Mouse (Mus musculus) intestine, embryonic 14.5 days (tissue): ENCODE data around the gene Chrm5. TPM values are rescaled to one million over a fixed set of nuclear protein-coding genes. Genes with fewer than 3 reads are reported as not detected.
"Not testable (repeated sequence)": the region's sequence is repeated elsewhere in the genome, so short reads cannot be mapped to it uniquely, and the experiment has no call there.

ENCODE experiments used
- ATAC-seq: fragments of 200-750 bp; cut with Nextera tagmentation; replicated peaks from 2 replicates; pipeline ENCODE4 v1.8.0; 2017; ENCODE audit warnings: low read depth, moderate number of reproducible peaks, moderate TSS enrichment, moderate library complexity; ENCODE audit not compliant: low FRiP score, low TSS enrichment
- DNase-seq: peaks from one replicate; pipeline ENCODE4 v3.0.0-alpha.2; 2018; ENCODE audit warnings: low spot score
- H3K27ac ChIP-seq: fragments of 300-500 bp; sonication (generic); 2 replicates; pipeline ENCODE4 v1.5.1; 2014; ENCODE audit warnings: low read depth, mild to moderate bottlenecking, control low read depth
- H3K27me3 ChIP-seq: fragments of 300-500 bp; sonication (generic); replicated peaks from 2 replicates; pipeline ENCODE4 v1.6.1; 2014; ENCODE audit warnings: low read length, control low read depth; ENCODE audit not compliant: control insufficient read depth, insufficient read depth
- H3K36me3 ChIP-seq: fragments of 300-500 bp; sonication (generic); 2 replicates; pipeline ENCODE4 v1.6.1; 2014; ENCODE audit warnings: low read length, control low read depth; ENCODE audit not compliant: control insufficient read depth, insufficient read depth
- H3K4me1 ChIP-seq: fragments of 300-500 bp; sonication (generic); replicated peaks from 2 replicates; pipeline ENCODE4 v1.6.1; 2014; ENCODE audit warnings: low read length, control low read depth, mixed read lengths; ENCODE audit not compliant: control insufficient read depth, insufficient read depth
- H3K4me2 ChIP-seq: fragments of 300-500 bp; sonication (generic); 2 replicates; pipeline ENCODE4 v1.6.1; 2014; ENCODE audit warnings: low read length
- H3K4me3 ChIP-seq: fragments of 300-500 bp; sonication (generic); 2 replicates; pipeline ENCODE4 v1.5.1; 2014; ENCODE audit warnings: low read depth, low read length, control low read depth, mixed read lengths
- H3K9ac ChIP-seq: fragments of 300-500 bp; sonication (generic); 2 replicates; pipeline ENCODE4 v1.6.1; 2014; ENCODE audit warnings: mild to moderate bottlenecking, low read length
- H3K9me3 ChIP-seq: fragments of 300-500 bp; sonication (generic); 2 replicates; pipeline ENCODE4 v1.6.1; 2016; ENCODE audit warnings: low read length, control low read depth; ENCODE audit not compliant: control insufficient read depth
- WGBS: fragments of 180-500 bp; shearing (Covaris S2); extraction: QIAGEN DNeasy Blood & Tissue Kit; methylation state at CpG from one replicate; pipeline ENCODE4 v1.1.7; 2014; 5-methylcytosine and 5-hydroxymethylcytosine counted together
- polyA plus RNA-seq: library from polyadenylated mRNA; unstranded; fragments of >200 nt; fragmentation: Nextera tagmentation; extraction: Ambion mirVana; gene quantifications from 2 replicates; pipeline ENCODE4 v1.2.1, GENCODE M21; 2014

The Chrm5 gene
- polyA plus RNA-seq, 1 experiment from 2014 or later: not detected

GRCm38 (mm10) chr2:112448510-112449059 is 32.0 kb downstream of the Chrm5 start:
- no peak for DNase-seq
- H3K36me3 ChIP-seq: no peaks in the 10 kb centered on the region
- no peak overlapping the region for H3K4me2 ChIP-seq
- no peaks in the 10 kb centered on the region for H3K27me3 ChIP-seq
- H3K27ac ChIP-seq: no peak overlapping the region
- H3K4me3 ChIP-seq: no peak overlapping the region
- H3K4me1 ChIP-seq: no peaks in the 10 kb centered on the region
- no peaks in the 10 kb centered on the region for H3K9me3 ChIP-seq
- no peak overlapping the region for H3K9ac ChIP-seq
- ATAC-seq: no peak

GRCm38 (mm10) chr2:112448046-112448445 is 32.5 kb downstream of the Chrm5 start:
- H3K36me3 ChIP-seq, H3K9ac ChIP-seq, H3K27ac ChIP-seq, H3K9me3 ChIP-seq, H3K4me3 ChIP-seq, ATAC-seq, H3K4me1 ChIP-seq, H3K4me2 ChIP-seq, DNase-seq, H3K27me3 ChIP-seq: not testable (repeated sequence)
- WGBS: 68% methylated on average over 4 of the region's 4 CpGs

- H3K4me2 ChIP-seq: no peak overlapping the region
- H3K9ac ChIP-seq: no peak overlapping the region
- no peak for ATAC-seq
- H3K4me1 ChIP-seq: no peaks in the 10 kb centered on the region
- H3K4me3 ChIP-seq: no peak overlapping the region
- no peak for DNase-seq
- H3K9me3 ChIP-seq: no peaks in the 10 kb centered on the region
- H3K36me3 ChIP-seq: no peaks in the 10 kb centered on the region
- H3K27ac ChIP-seq: no peak overlapping the region
- H3K27me3 ChIP-seq: no peaks in the 10 kb centered on the region
Measured at GRCm38 (mm10) chr2:112445511-112445910, 35.1 kb downstream of the Chrm5 start.

- H3K27me3 ChIP-seq: no peaks in the 10 kb centered on the region
- ATAC-seq: no peak
- WGBS: 61% methylated on average over 2 of the region's 2 CpGs
- no peak overlapping the region for H3K4me3 ChIP-seq
- no peaks in the 10 kb centered on the region for H3K4me1 ChIP-seq
- H3K27ac ChIP-seq: no peak overlapping the region
- H3K9ac ChIP-seq: no peak overlapping the region
- DNase-seq: no peak
- H3K4me2 ChIP-seq: no peak overlapping the region
- H3K9me3 ChIP-seq: no peaks in the 10 kb centered on the region
- no peaks in the 10 kb centered on the region for H3K36me3 ChIP-seq
Measured at GRCm38 (mm10) chr2:112443491-112443890, 37.1 kb downstream of the Chrm5 start.

- Histone ChIP-seq H3K9me3 (no peaks in the 10 kb centered on the region), H3K4me1 (no peaks in the 10 kb centered on the region), H3K9ac (no peak overlapping the region), H3K36me3 (no peaks in the 10 kb centered on the region), H3K27ac (no peak overlapping the region), H3K27me3 (no peaks in the 10 kb centered on the region), H3K4me3 (no peak overlapping the region), H3K4me2 (no peak overlapping the region)
- DNase-seq: no peak
- 89% methylated on average over 2 of the region's 2 CpGs for WGBS
- ATAC-seq: no peak
Measured at GRCm38 (mm10) chr2:112437589-112437988, 43.0 kb downstream of the Chrm5 start.

GRCm38 (mm10) chr2:112436292-112436691 is 44.3 kb downstream of the Chrm5 start:
- ATAC-seq: no peak
- 75% methylated on average over 4 of the region's 4 CpGs for WGBS
- Histone ChIP-seq H3K4me3 (no peak overlapping the region), H3K9me3 (no peaks in the 10 kb centered on the region), H3K9ac (no peak overlapping the region), H3K4me1 (no peaks in the 10 kb centered on the region), H3K27ac (no peak overlapping the region), H3K27me3 (no peaks in the 10 kb centered on the region), H3K4me2 (no peak overlapping the region), H3K36me3 (no peaks in the 10 kb centered on the region)
- DNase-seq: no peak

GRCm38 (mm10) chr2:112433359-112433758 is 47.2 kb downstream of the Chrm5 start:
- H3K9ac ChIP-seq: no peak overlapping the region
- WGBS: 54% methylated on average over 2 of the region's 2 CpGs
- ATAC-seq: no peak

GRCm38 (mm10) chr2:112432523-112432922 is 48.0 kb downstream of the Chrm5 start:
- no peak overlapping the region for H3K4me2 ChIP-seq
- DNase-seq (no peak), ATAC-seq (no peak)
- H3K4me3 ChIP-seq: no peak overlapping the region
- no peaks in the 10 kb centered on the region for H3K9me3 ChIP-seq
- 92% methylated on average over 2 of the region's 2 CpGs for WGBS
- no peak overlapping the region for H3K27ac ChIP-seq
- H3K27me3 ChIP-seq: no peaks in the 10 kb centered on the region
- H3K36me3 ChIP-seq: no peaks in the 10 kb centered on the region
- no peaks in the 10 kb centered on the region for H3K4me1 ChIP-seq
- H3K9ac ChIP-seq: no peak overlapping the region

More at GRCm38 (mm10) chr2:112433359-112433758, 47.2 kb downstream of the Chrm5 start:
- H3K4me3 ChIP-seq: no peak overlapping the region
- DNase-seq: no peak
- no peaks in the 10 kb centered on the region for H3K36me3 ChIP-seq
- H3K9me3 ChIP-seq: no peaks in the 10 kb centered on the region
- no peaks in the 10 kb centered on the region for H3K4me1 ChIP-seq
- H3K27ac ChIP-seq: no peak overlapping the region
- no peaks in the 10 kb centered on the region for H3K27me3 ChIP-seq
- no peak overlapping the region for H3K4me2 ChIP-seq

- WGBS: 58% methylated on average over 5 of the region's 5 CpGs
Measured at GRCm38 (mm10) chr2:112430403-112430802, 50.2 kb downstream of the Chrm5 start.

More at GRCm38 (mm10) chr2:112430403-112430802, 50.2 kb downstream of the Chrm5 start:
- H3K4me3 ChIP-seq: no peak overlapping the region
- DNase-seq (no peak), ATAC-seq (no peak)
- no peaks in the 10 kb centered on the region for H3K9me3 ChIP-seq
- H3K27me3 ChIP-seq: no peaks in the 10 kb centered on the region
- no peaks in the 10 kb centered on the region for H3K36me3 ChIP-seq
- no peak overlapping the region for H3K9ac ChIP-seq
- H3K4me2 ChIP-seq: no peak overlapping the region
- no peak overlapping the region for H3K27ac ChIP-seq
- H3K4me1 ChIP-seq: no peaks in the 10 kb centered on the region
